Comparison of ENCODE assay signal across 9 mouse cellular contexts in the genomic region with DNA sequence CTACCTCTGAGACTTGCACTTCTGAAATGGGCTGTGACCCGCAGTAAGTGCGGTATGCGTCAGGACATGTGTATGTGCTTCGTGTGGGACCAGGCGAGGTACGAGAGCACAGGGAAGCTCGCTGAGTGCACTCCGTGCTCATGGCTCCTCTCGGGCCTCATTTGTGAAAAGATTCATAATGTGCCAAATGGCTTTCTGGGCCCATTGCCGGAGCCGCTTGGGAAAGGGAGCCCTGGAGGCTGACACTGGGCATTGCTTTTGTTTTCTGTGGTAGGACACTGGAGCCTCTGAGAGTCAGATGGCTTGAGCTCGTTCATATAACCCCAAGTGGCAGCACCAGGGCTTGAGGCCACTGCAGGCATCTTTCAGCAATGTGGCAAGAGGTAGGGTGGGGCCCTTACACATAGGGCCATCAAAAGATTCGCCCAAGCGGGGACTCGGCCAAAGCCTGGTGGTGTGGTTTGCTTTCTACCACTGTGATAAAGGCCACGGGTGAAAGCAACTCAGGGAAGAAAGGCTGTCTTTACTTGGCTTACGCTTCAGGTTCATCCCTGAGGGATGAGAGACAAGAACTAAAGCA. TPM values are rescaled to one million over a fixed set of nuclear protein-coding genes. Genes with fewer than 3 reads are reported as not detected.
A peak's percentile ranks its signal among the peaks of the same experiment; 100 is the strongest.
DNase-seq lines count a peak whose midpoint lies in the region; TF ChIP-seq lines count a peak whose summit lies in the region.
"Had no signal": no experiment of that assay in that cellular context is flagged by ENCODE, and none has a peak within 500 bp of the region (broad histone marks: within the 10 kb centered on the region; RNA-seq: fewer than 3 reads in every experiment).

No protein-coding gene starts in this region.

- DNase-seq in heart, adult 11 months, result peak; percentile 94
- DNase-seq in heart, adult 9 months (ENCODE audit: low spot score in 2 of 2), result no peak
- peak; percentile 74 for DNase-seq in right cerebral cortex, adult 18-20 months
- DNase-seq in right cerebral cortex, postnatal 14 days, result no peak
- DNase-seq in layer of hippocampus, adult 2 months (ENCODE audit: low spot score in 2 of 2), result peak in 1 of 2 experiments; percentile 70
- no peak for DNase-seq in thymus, adult 18-20 months
- no peak for DNase-seq in gastrocnemius, postnatal 14 days

- H3K4me3 ChIP-seq in layer of hippocampus, adult 2 months, result no peak overlapping the region

- intact Hi-C loops in gastrocnemius, postnatal 14 days (cut with DNase I; ENCODE audit: low total_unique reads), result no loop called here

- H3K27ac ChIP-seq in layer of hippocampus, adult 2 months, result peak overlapping the region; percentile 92
- H3K27ac ChIP-seq: liver, embryonic 14.5 days had no signal

- TF ChIP-seq CTCF in layer of hippocampus, adult 2 months (conservative IDR thresholded peaks at IDR 0.05), result peak; percentile 61

RNA-seq across cellular contexts. Expression of a gene that starts 12.8 kb away (rescaled TPM):
- total RNA-seq in layer of hippocampus, adult 2 months (2021), result 10 to 100 TPM; 12.2 to 15.1 TPM
- 1 to 10 TPM; 5.0 to 5.9 TPM for total RNA-seq in gastrocnemius, postnatal 14 days (2021)

RNA-seq across cellular contexts. Expression of a gene that starts 24.3 kb away (rescaled TPM):
- total RNA-seq in layer of hippocampus, adult 2 months (2021), result not detected
- not detected for total RNA-seq in gastrocnemius, postnatal 14 days (2021)
- total RNA-seq: gastrocnemius, postnatal 10 days had no signal

Comparison
In these comparisons a context has a peak if more than half of its experiments do, and no peak if none do; other contexts are left out.
1. DNase-seq: peak in heart, adult 11 months (single experiment) and right cerebral cortex, adult 18-20 months (single experiment); none in heart, adult 9 months (0 of 2), right cerebral cortex, postnatal 14 days (single experiment), thymus, adult 18-20 months (0 of 2) and gastrocnemius, postnatal 14 days (single experiment).